Mouse (Mus musculus) B cell, adult 2 months (primary cell): Measurements from ENCODE around the gene Nck1.

Experiments used
- DNase-seq, 2 experiments: peaks; one replicate each; pipeline ENCODE4 v3.0.0; 2022

Nck1 gene

GRCm38 (mm10) chr9:100468151-100468550 lies 77.8 kb downstream of the Nck1 start:
- DNase-seq, result no peak

GRCm38 (mm10) chr9:100467653-100468052 lies 78.3 kb downstream of the Nck1 start:
- no peak for DNase-seq

- DNase-seq, result no peak
These were observed 79.2 kb downstream of the Nck1 start for GRCm38 (mm10) chr9:100466743-100467142.

GRCm38 (mm10) chr9:100465988-100466387 lies 79.9 kb downstream of the Nck1 start:
- DNase-seq, result no peak

GRCm38 (mm10) chr9:100465380-100465779 lies 80.6 kb downstream of the Nck1 start:
- no peak for DNase-seq

- DNase-seq, result no peak
These were observed 82.2 kb downstream of the Nck1 start for GRCm38 (mm10) chr9:100463771-100464170.

- DNase-seq, result no peak
These were observed 83.8 kb downstream of the Nck1 start for GRCm38 (mm10) chr9:100462098-100462497.

- DNase-seq, result no peak
These were observed 84.3 kb downstream of the Nck1 start for GRCm38 (mm10) chr9:100461671-100462070.

GRCm38 (mm10) chr9:100460203-100460602 lies 85.7 kb downstream of the Nck1 start:
- DNase-seq, result no peak

- DNase-seq, result peak; percentile 5
These were observed 87.8 kb downstream of the Nck1 start for GRCm38 (mm10) chr9:100457971-100458681.

- DNase-seq, result no peak
These were observed 91.3 kb downstream of the Nck1 start for GRCm38 (mm10) chr9:100454664-100454993.

GRCm38 (mm10) chr9:100453944-100454663 lies 91.8 kb downstream of the Nck1 start:
- peak; percentile 69 to 71 for DNase-seq

GRCm38 (mm10) chr9:100452432-100452831 lies 93.5 kb downstream of the Nck1 start:
- no peak for DNase-seq

- peak; percentile 75 to 77 for DNase-seq
These were observed 99.8 kb downstream of the Nck1 start for GRCm38 (mm10) chr9:100446059-100446686.
